Mouse (Mus musculus) liver, postnatal 0 days (tissue): Measurements from ENCODE around the gene Atcay. TPM values are rescaled to one million over a fixed set of nuclear protein-coding genes. Genes with fewer than 3 reads are reported as not detected.

Experiments
- ATAC-seq: fragments of 200-750 bp; cut with Nextera tagmentation; 2 replicates; pipeline ENCODE4 v1.8.0; 2017; ENCODE audit warnings: mild to moderate bottlenecking, moderate library complexity
- DNase-seq: peaks from one replicate; pipeline ENCODE4 v3.0.0-alpha.2; 2016
- H3K27ac ChIP-seq: fragments of 300-500 bp; sonication (generic); 2 replicates; pipeline ENCODE4 v1.5.1; 2014; ENCODE audit warnings: antibody characterized with exemption, moderate library complexity, mild to moderate bottlenecking, low read depth
- H3K27me3 ChIP-seq: fragments of 300-500 bp; sonication (generic); 2 replicates; pipeline ENCODE4 v1.6.1; 2014; ENCODE audit warnings: low read length, control low read depth, mixed read lengths; ENCODE audit not compliant: insufficient read depth
- H3K36me3 ChIP-seq: fragments of 300-500 bp; sonication (generic); replicated peaks from 2 replicates; pipeline ENCODE4 v1.6.1; 2014; ENCODE audit warnings: mild to moderate bottlenecking, control low read depth, low read length, moderate library complexity, mixed read lengths; ENCODE audit not compliant: insufficient read depth
- H3K4me1 ChIP-seq: fragments of 300-500 bp; sonication (generic); 2 replicates; pipeline ENCODE4 v1.6.1; 2014; ENCODE audit warnings: antibody characterized with exemption, mild to moderate bottlenecking, control low read depth; ENCODE audit not compliant: insufficient read depth
- H3K4me2 ChIP-seq: fragments of 300-500 bp; sonication (generic); 2 replicates; pipeline ENCODE4 v1.6.1; 2014; ENCODE audit warnings: low read depth, mild to moderate bottlenecking, low read length, moderate library complexity, mixed read lengths
- H3K4me3 ChIP-seq: fragments of 300-500 bp; sonication (generic); 2 replicates; pipeline ENCODE4 v1.5.1; 2014; ENCODE audit warnings: low read depth, low read length
- H3K9ac ChIP-seq: fragments of 300-500 bp; sonication (generic); replicated peaks from 2 replicates; pipeline ENCODE4 v1.6.1; 2014; ENCODE audit warnings: mild to moderate bottlenecking, moderate library complexity
- H3K9me3 ChIP-seq: fragments of 300-500 bp; sonication (generic); 2 replicates; pipeline ENCODE4 v1.6.1; 2016; ENCODE audit warnings: mild to moderate bottlenecking, control low read depth, low read length, mixed read lengths
- CTCF ChIP-seq: sonication (generic); IDR thresholded peaks from 2 replicates; pipeline ENCODE4 v1.5.1; 2016; ENCODE audit warnings: antibody characterized with exemption, low read depth
- EP300 ChIP-seq: IDR thresholded peaks from 2 replicates; pipeline ENCODE4 v1.6.1; 2016; ENCODE audit warnings: antibody characterized with exemption, low read depth, mild to moderate bottlenecking
- WGBS: fragments of 180-500 bp; shearing (Covaris S2); extraction: QIAGEN DNeasy Blood & Tissue Kit; methylation state at CpG from one replicate; pipeline ENCODE4 v1.1.7; 2014; ENCODE audit not compliant: insufficient replicate concordance; 5-methylcytosine and 5-hydroxymethylcytosine counted together
- polyA plus RNA-seq: library from polyadenylated mRNA; unstranded; fragments of >200 nt; fragmentation: Nextera tagmentation; extraction: Ambion mirVana; gene quantifications from 2 replicates; pipeline ENCODE4 v1.2.1, GENCODE M21; 2015

The Atcay gene
- polyA plus RNA-seq, 1 experiment from 2014 or later = not detected

GRCm38 (mm10) chr10:81180946-81181345 lies 49.7 kb downstream of the Atcay start:
- H3K36me3 ChIP-seq = peaks cover 56% of the 10 kb centered on the region
- no peak for ATAC-seq
- 93% methylated on average over 13 of the region's 13 CpGs for WGBS

GRCm38 (mm10) chr10:81179451-81180342 lies 50.9 kb downstream of the Atcay start:
- no peak overlapping the region for H3K4me3 ChIP-seq
- WGBS = 89% methylated on average over 32 of the region's 32 CpGs
- peak; percentile 26 for TF ChIP-seq CTCF
- no peak for TF ChIP-seq EP300
- H3K27ac ChIP-seq = no peak overlapping the region
- H3K36me3 ChIP-seq = peaks cover 49% of the 10 kb centered on the region
- H3K27me3 ChIP-seq = no peaks in the 10 kb centered on the region
- H3K9me3 ChIP-seq = no peaks in the 10 kb centered on the region
- no peak overlapping the region for H3K4me2 ChIP-seq
- DNase-seq (no peak), ATAC-seq (no peak)
- peaks cover 29% of the 10 kb centered on the region for H3K4me1 ChIP-seq
- no peak overlapping the region for H3K9ac ChIP-seq

More at GRCm38 (mm10) chr10:81180946-81181345, 49.7 kb downstream of the Atcay start:
- no peak overlapping the region for H3K27ac ChIP-seq
- no peaks in the 10 kb centered on the region for H3K9me3 ChIP-seq
- TF ChIP-seq CTCF (no peak), EP300 (no peak)
- no peak overlapping the region for H3K4me2 ChIP-seq
- no peak for DNase-seq
- peaks cover 18% of the 10 kb centered on the region for H3K4me1 ChIP-seq
- H3K9ac ChIP-seq = no peak overlapping the region
- no peak overlapping the region for H3K4me3 ChIP-seq
- no peaks in the 10 kb centered on the region for H3K27me3 ChIP-seq

- ATAC-seq (no peak), DNase-seq (no peak)
- H3K4me3 ChIP-seq = no peak overlapping the region
- H3K4me2 ChIP-seq = 0 out of 2 replicates have a peak overlapping the region, but pooled peaks have one; percentile 7
- WGBS = 93% methylated on average over 11 of the region's 11 CpGs
- no peaks in the 10 kb centered on the region for H3K27me3 ChIP-seq
- no peaks in the 10 kb centered on the region for H3K9me3 ChIP-seq
- H3K36me3 ChIP-seq = peaks cover 49% of the 10 kb centered on the region
- H3K4me1 ChIP-seq = peaks cover 31% of the 10 kb centered on the region
- no peak overlapping the region for H3K27ac ChIP-seq
- no peak overlapping the region for H3K9ac ChIP-seq
- TF ChIP-seq EP300 = no peak
- no peak for TF ChIP-seq CTCF
Measured at GRCm38 (mm10) chr10:81178927-81179326, 51.7 kb downstream of the Atcay start.

GRCm38 (mm10) chr10:81177958-81178712 lies 52.5 kb downstream of the Atcay start:
- H3K27me3 ChIP-seq = no peaks in the 10 kb centered on the region
- peaks cover 31% of the 10 kb centered on the region for H3K4me1 ChIP-seq
- H3K27ac ChIP-seq = peak overlapping the region; percentile 93
- peak overlapping the region; percentile 84 for H3K4me2 ChIP-seq
- no peak for TF ChIP-seq EP300
- H3K4me3 ChIP-seq = peak overlapping the region; percentile 82
- ATAC-seq = no peak
- no peak for DNase-seq
- peaks cover 49% of the 10 kb centered on the region for H3K36me3 ChIP-seq
- H3K9ac ChIP-seq = peak overlapping the region; percentile 98
- H3K9me3 ChIP-seq = no peaks in the 10 kb centered on the region
- WGBS = 48% methylated on average over 14 of the region's 14 CpGs

GRCm38 (mm10) chr10:81177491-81177925 lies 53.1 kb downstream of the Atcay start:
- peak overlapping the region; percentile 93 for H3K27ac ChIP-seq
- H3K27me3 ChIP-seq = no peaks in the 10 kb centered on the region
- TF ChIP-seq CTCF (no peak), EP300 (no peak)
- H3K4me1 ChIP-seq = peaks cover 31% of the 10 kb centered on the region
- ATAC-seq = peak; percentile 67
- H3K36me3 ChIP-seq = peaks cover 49% of the 10 kb centered on the region
- H3K4me3 ChIP-seq = peak overlapping the region; percentile 82
- DNase-seq = peak; percentile 89
- H3K4me2 ChIP-seq = peak overlapping the region; percentile 84
- H3K9me3 ChIP-seq = no peaks in the 10 kb centered on the region
- peak overlapping the region; percentile 98 for H3K9ac ChIP-seq
- 7% methylated on average over 16 of the region's 16 CpGs for WGBS
